Mouse (Mus musculus) lung, adult 2 months (tissue): ENCODE results near the gene Olfr316. TPM values are rescaled to one million over a fixed set of nuclear protein-coding genes. Genes with fewer than 3 reads are reported as not detected.

Source experiments
- DNase-seq: peaks from one replicate; pipeline ENCODE4 v3.0.0; 2022
- H3K4me1 ChIP-seq: fragments of 200-500 bp; 2 replicates; pipeline ENCODE4 v1.6.1; 2011; ENCODE audit warnings: low read length; ENCODE audit not compliant: control insufficient read depth, insufficient read depth
- H3K4me3 ChIP-seq: fragments of 200-500 bp; replicated peaks from 2 replicates; pipeline ENCODE3; 2011; ENCODE audit warnings: low read depth, mild to moderate bottlenecking, control low read depth, low read length; ENCODE audit errors: extremely low read depth
- CTCF ChIP-seq: fragments of 200-500 bp; IDR thresholded peaks from 2 replicates; pipeline ENCODE4 v1.5.1; 2011; ENCODE audit warnings: mild to moderate bottlenecking, low read length, control low read depth; ENCODE audit not compliant: insufficient read depth
- POLR2A ChIP-seq: fragments of 200-500 bp; IDR thresholded peaks from 2 replicates; pipeline ENCODE4 v1.6.1; 2011; ENCODE audit warnings: low read depth, mild to moderate bottlenecking, control low read depth, low read length, borderline replicate concordance; ENCODE audit errors: extremely low read depth
- WGBS: fragments of 180-500 bp; shearing (Covaris S2); methylation state at CpG from one replicate; pipeline ENCODE4 v1.1.7; 2018; 5-methylcytosine and 5-hydroxymethylcytosine counted together
- polyA plus RNA-seq: library from polyadenylated mRNA; depleted of rRNA; stranded (reverse); fragments of >200 nt; gene quantifications from 2 replicates; pipeline ENCODE4 v1.2.3, GENCODE M21; 2012; rRNA removed

Gene Olfr316
- polyA plus RNA-seq, 1 experiment: not detected

DNA sequence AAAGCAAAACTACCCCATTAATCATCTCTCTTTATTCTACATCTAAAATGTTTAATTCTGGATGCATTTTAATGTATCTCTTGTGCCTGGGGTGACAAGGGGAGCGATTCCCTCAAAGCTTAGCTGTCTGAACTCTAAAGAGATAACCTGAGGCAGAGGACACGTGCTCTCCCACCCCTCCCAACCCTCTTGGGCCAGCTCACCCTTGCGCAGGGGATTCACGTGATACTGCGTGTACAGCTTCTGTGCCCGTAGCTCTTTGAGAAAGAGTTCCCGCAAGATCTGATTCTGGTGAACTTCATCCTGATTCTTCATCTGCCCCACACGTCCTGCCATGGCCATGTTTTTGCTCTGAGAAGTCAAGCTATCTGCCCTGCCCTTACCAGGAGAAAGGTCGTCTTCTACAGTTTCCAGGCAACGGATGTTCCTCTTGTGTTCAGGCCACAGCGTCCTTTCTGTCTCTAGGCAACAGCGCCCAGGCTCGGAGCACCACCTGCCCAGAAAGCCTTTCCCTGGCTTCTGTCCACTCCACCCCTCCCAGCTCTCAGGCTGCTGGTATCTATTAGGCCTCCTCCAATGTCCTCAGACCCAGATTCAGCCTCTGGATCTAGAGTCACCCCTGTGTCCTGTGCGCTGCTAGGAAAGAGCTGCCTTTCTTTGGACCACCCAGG is 49.2 kb downstream of the Olfr316 start, which contains the start of gene Fam183b:
Fam183b (minus strand) TSS at position 403 of the 671 bp plus-strand sequence.
- no peak for DNase-seq
- whole genome bisulfite sequencing: 22% methylated on average over 14 of the region's 14 CpGs
- Histone ChIP-seq H3K4me1 (no peaks in the 10 kb centered on the region), H3K4me3 (no peak within 1 kb of the TSS)
- TF ChIP-seq POLR2A (no peak), CTCF (no peak)

DNA sequence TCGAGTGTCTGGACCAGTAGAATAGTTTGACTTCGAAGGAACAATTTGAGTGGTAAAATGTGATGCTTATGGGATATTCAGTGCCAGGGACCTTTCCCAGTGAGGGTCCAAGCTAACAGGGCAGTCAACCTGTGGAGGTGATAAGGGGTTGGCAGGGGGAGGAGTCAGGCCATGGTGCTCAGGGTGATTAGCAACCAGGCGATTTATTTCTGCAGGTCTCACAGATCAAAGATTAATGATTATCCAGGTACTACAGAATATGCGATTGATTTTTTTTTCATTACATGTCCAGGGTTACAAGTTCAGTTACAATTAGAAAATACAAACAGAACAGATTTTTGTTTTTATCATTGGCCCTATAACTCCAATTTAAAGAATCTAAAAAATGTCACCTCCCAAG is 51.3 kb downstream of the Olfr316 start:
- Histone ChIP-seq H3K4me1 (no peaks in the 10 kb centered on the region), H3K4me3 (no peak overlapping the region)
- TF ChIP-seq CTCF (no peak), POLR2A (no peak)
- no peak for DNase-seq
- whole genome bisulfite sequencing: 48% methylated on average over 4 of the region's 4 CpGs

DNA sequence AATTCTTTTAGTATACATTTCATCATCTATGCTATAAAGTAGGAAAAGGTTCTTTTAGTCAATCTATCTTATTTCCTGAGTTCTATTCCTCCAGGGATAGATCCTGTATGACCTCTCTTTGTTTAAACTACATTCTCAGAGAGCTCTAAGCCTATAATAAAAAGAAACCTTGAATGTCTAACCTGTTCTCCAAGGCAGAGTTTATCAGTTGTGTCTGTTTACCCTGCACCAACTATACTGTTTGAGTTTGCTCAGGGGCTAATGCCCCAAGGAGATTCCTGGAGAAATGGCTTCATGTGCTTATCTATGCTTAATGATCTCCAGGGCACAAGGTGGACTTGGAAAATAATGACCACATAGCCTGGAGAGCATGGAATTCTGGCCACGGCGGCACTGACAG is 51.9 kb downstream of the Olfr316 start:
- no peak for DNase-seq
- H3K4me3 ChIP-seq: no peak overlapping the region
- H3K4me1 ChIP-seq: no peaks in the 10 kb centered on the region
- 26% methylated on average over 2 of the region's 2 CpGs for WGBS
- no peak for TF ChIP-seq CTCF
- TF ChIP-seq POLR2A: no peak

Other genes with a start within 250 kb of the Olfr316 start
- gene Olfr330, start 217.9 kb upstream of the Olfr316 start, polyA plus RNA-seq: not detected in 2 replicates
- gene Olfr329-ps, start 206.3 kb upstream of the Olfr316 start, polyA plus RNA-seq: 0.08 TPM in 1 of 2 replicates, not detected in the other
- not detected in 2 replicates for gene Olfr328, start 197.1 kb upstream of the Olfr316 start, polyA plus RNA-seq
- 0.07 TPM in 1 of 2 replicates, not detected in the other for gene Olfr224, start 182.2 kb upstream of the Olfr316 start, polyA plus RNA-seq
- not detected in 2 replicates for gene Olfr325, start 175.0 kb upstream of the Olfr316 start, polyA plus RNA-seq
- not detected in 2 replicates for gene Olfr324, start 157.6 kb upstream of the Olfr316 start, polyA plus RNA-seq
- not detected in 2 replicates for gene 2210407C18Rik, start 136.7 kb upstream of the Olfr316 start, polyA plus RNA-seq
- not detected in 2 replicates for gene Olfr323, start 122.2 kb upstream of the Olfr316 start, polyA plus RNA-seq
- 0.08 TPM in 1 of 2 replicates, not detected in the other for gene Trim58, start 112.3 kb upstream of the Olfr316 start, polyA plus RNA-seq
- gene Olfr322, start 94.0 kb upstream of the Olfr316 start, polyA plus RNA-seq: not detected in 2 replicates
- gene Olfr320, start 71.6 kb upstream of the Olfr316 start, polyA plus RNA-seq: not detected in 2 replicates
- not detected in 2 replicates for gene Olfr319, start 53.6 kb upstream of the Olfr316 start, polyA plus RNA-seq
- not detected in 2 replicates for gene Olfr318, start 28.7 kb upstream of the Olfr316 start, polyA plus RNA-seq
- gene Olfr317, start 13.5 kb upstream of the Olfr316 start, polyA plus RNA-seq: not detected in 2 replicates
- gene Olfr315, start 20.5 kb downstream of the Olfr316 start, polyA plus RNA-seq: not detected in 2 replicates
- gene Olfr314, start 30.2 kb downstream of the Olfr316 start, polyA plus RNA-seq: not detected in 2 replicates
- 10.7 and 18.1 TPM in 2 replicates for gene Fam183b, start 49.2 kb downstream of the Olfr316 start, polyA plus RNA-seq
- not detected in 2 replicates for gene Olfr313, start 62.3 kb downstream of the Olfr316 start, polyA plus RNA-seq
- not detected in 2 replicates for gene Olfr312, start 76.5 kb downstream of the Olfr316 start, polyA plus RNA-seq
- not detected in 2 replicates for gene Olfr311, start 86.5 kb downstream of the Olfr316 start, polyA plus RNA-seq
- 2.8 and 4.0 TPM in 2 replicates for gene Gm12258, start 94.4 kb downstream of the Olfr316 start, polyA plus RNA-seq
- 2.0 and 3.9 TPM in 2 replicates for gene 2810021J22Rik, start 114.5 kb downstream of the Olfr316 start, polyA plus RNA-seq
- gene Zfp39, start 151.5 kb downstream of the Olfr316 start, polyA plus RNA-seq: 1.2 and 1.4 TPM in 2 replicates
- gene Btnl10, start 165.2 kb downstream of the Olfr316 start, polyA plus RNA-seq: 0.04 TPM in 1 of 2 replicates, not detected in the other
- 190 and 269 TPM in 2 replicates for gene Rnf187, start 186.2 kb downstream of the Olfr316 start, polyA plus RNA-seq
- 0.62 and 2.4 TPM in 2 replicates for gene Hist3h2ba, start 196.2 kb downstream of the Olfr316 start, polyA plus RNA-seq
- 19.7 and 25.5 TPM in 2 replicates for gene Hist3h2a, start 202.0 kb downstream of the Olfr316 start, polyA plus RNA-seq
- gene Trim17, start 202.0 kb downstream of the Olfr316 start, polyA plus RNA-seq: 0.97 and 1.1 TPM in 2 replicates
- gene Trim11, start 225.4 kb downstream of the Olfr316 start, polyA plus RNA-seq: 31.4 and 38.3 TPM in 2 replicates